Mouse (Mus musculus) lung, postnatal 0 days (tissue): ENCODE data around the gene Pigl. TPM values are rescaled to one million over a fixed set of nuclear protein-coding genes. Genes with fewer than 3 reads are reported as not detected.
A peak's percentile ranks its signal among the peaks of the same experiment; 100 is the strongest.

ENCODE experiments used
- ATAC-seq: fragments of 200-750 bp; cut with Nextera tagmentation; 2 replicates; pipeline ENCODE4 v1.8.0; 2017; ENCODE audit warnings: moderate library complexity
- DNase-seq: peaks from one replicate; pipeline ENCODE4 v3.0.0-alpha.2; 2016; ENCODE audit warnings: low spot score
- H3K27ac ChIP-seq: fragments of 300-500 bp; sonication (generic); 2 replicates; pipeline ENCODE4 v1.5.1; 2014; ENCODE audit warnings: antibody characterized with exemption, mild to moderate bottlenecking, low read length, mixed read lengths
- H3K27me3 ChIP-seq: fragments of 300-500 bp; sonication (generic); replicated peaks from 2 replicates; pipeline ENCODE4 v1.6.1; 2014; ENCODE audit warnings: low read length, mixed read lengths; ENCODE audit not compliant: insufficient read depth
- H3K36me3 ChIP-seq: fragments of 300-500 bp; sonication (generic); 2 replicates; pipeline ENCODE4 v1.6.1; 2014; ENCODE audit warnings: low read length, mixed read lengths; ENCODE audit not compliant: insufficient read depth
- H3K4me1 ChIP-seq: fragments of 300-500 bp; sonication (generic); 2 replicates; pipeline ENCODE4 v1.6.1; 2014; ENCODE audit warnings: antibody characterized with exemption, low read depth, low read length, mixed read lengths; ENCODE audit not compliant: insufficient read depth
- H3K4me2 ChIP-seq: fragments of 300-500 bp; sonication (generic); replicated peaks from 2 replicates; pipeline ENCODE4 v1.6.1; 2014; ENCODE audit warnings: low read depth, mild to moderate bottlenecking, low read length, moderate library complexity, mixed read lengths
- H3K4me3 ChIP-seq: fragments of 300-500 bp; sonication (generic); 2 replicates; pipeline ENCODE4 v1.5.1; 2014; ENCODE audit warnings: low read depth, low read length
- H3K9ac ChIP-seq: fragments of 300-500 bp; sonication (generic); replicated peaks from 2 replicates; pipeline ENCODE4 v1.6.1; 2014; ENCODE audit warnings: low read depth, mild to moderate bottlenecking
- H3K9me3 ChIP-seq: fragments of 300-500 bp; sonication (generic); 2 replicates; pipeline ENCODE4 v1.6.1; 2016; ENCODE audit warnings: low read length, mixed read lengths
- CTCF ChIP-seq: IDR thresholded peaks from 2 replicates; pipeline ENCODE4 v1.5.1; 2016; ENCODE audit warnings: antibody characterized with exemption, mild to moderate bottlenecking
- EP300 ChIP-seq: IDR thresholded peaks from 2 replicates; pipeline ENCODE4 v1.6.1; 2016; ENCODE audit warnings: antibody characterized with exemption, mild to moderate bottlenecking, control low read depth
- WGBS: fragments of 180-500 bp; shearing (Covaris S2); extraction: QIAGEN DNeasy Blood & Tissue Kit; methylation state at CpG from one replicate; pipeline ENCODE4 v1.1.7; 2014; 5-methylcytosine and 5-hydroxymethylcytosine counted together
- polyA plus RNA-seq: library from polyadenylated mRNA; unstranded; fragments of >200 nt; fragmentation: Nextera tagmentation; extraction: Ambion mirVana; gene quantifications from 2 replicates; pipeline ENCODE4 v1.2.1, GENCODE M21; 2015

Pigl gene
- polyA plus RNA-seq, 1 experiment from 2014 or later, result 4.8 TPM

DNA sequence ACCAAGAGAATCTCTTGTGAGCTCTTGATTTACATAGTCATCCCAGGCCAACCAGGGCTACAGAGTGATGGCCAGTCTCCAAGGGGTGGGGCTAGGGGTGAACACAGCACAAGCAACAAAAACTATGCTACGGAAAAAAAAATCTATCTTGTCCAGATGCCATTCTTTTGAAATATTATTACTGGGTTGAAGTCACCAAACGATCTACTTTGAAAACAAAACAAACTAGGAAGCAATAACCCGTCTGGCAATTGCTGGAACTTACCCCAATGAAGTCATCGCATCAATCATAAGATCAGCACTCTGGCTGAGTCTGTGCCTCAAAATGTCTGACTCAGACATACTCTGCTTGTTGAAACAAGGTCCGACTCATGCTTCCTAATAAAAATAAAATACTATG is 91.5 kb downstream of the Pigl start:
- peak; percentile 90 for DNase-seq
- H3K27ac ChIP-seq, result peak overlapping the region; percentile 100
- peaks cover 14% of the 10 kb centered on the region; the same call in 1 of the 2 replicates for H3K4me1 ChIP-seq
- no peaks in the 10 kb centered on the region for H3K36me3 ChIP-seq
- TF ChIP-seq EP300 (no peak), CTCF (no peak)
- 2% methylated on average over 5 of the region's 5 CpGs for WGBS
- ATAC-seq, result peak; percentile 40
- H3K4me2 ChIP-seq, result peak overlapping the region; percentile 98
- peak overlapping the region; percentile 95; the same call in 1 of the 2 replicates for H3K9ac ChIP-seq
- H3K9me3 ChIP-seq, result no peaks in the 10 kb centered on the region
- H3K27me3 ChIP-seq, result no peaks in the 10 kb centered on the region
- H3K4me3 ChIP-seq, result peak overlapping the region; percentile 81

DNA sequence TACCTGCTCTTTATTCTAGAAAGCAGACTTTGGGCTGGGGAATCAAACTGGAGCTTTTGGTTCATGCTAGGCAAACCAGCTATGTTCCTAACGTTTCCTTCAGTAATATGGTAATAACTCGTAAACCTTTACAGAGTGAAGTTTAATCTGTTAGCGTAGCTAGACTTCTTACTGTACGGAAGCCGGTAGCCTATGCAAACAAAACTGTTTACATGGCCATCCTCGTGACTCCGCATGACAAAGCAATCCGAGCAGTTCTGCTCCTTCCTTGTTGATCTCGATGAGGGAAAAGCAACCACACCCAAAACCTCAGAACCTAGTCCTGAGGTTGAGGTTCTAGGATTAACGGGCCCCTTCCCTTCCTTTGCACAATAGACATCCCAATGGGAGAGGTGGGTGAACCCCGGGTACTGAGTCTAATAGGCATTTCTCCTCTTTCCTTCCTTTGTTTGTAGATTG is 92.0 kb downstream of the Pigl start:
- Histone ChIP-seq H3K27ac (peak overlapping the region; percentile 100), H3K9ac (peak overlapping the region; percentile 95), H3K4me2 (peak overlapping the region; percentile 98), H3K9me3 (no peaks in the 10 kb centered on the region), H3K36me3 (no peaks in the 10 kb centered on the region), H3K4me3 (peak overlapping the region; percentile 81), H3K27me3 (no peaks in the 10 kb centered on the region), H3K4me1 (peaks cover 17% of the 10 kb centered on the region; the same call in 1 of the 2 replicates)
- TF ChIP-seq CTCF, result no peak
- TF ChIP-seq EP300, result peak; percentile 90
- peak; percentile 65 for ATAC-seq
- peak; percentile 95 for DNase-seq
- under 1% methylated on average over 11 of the region's 11 CpGs for whole genome bisulfite sequencing

GRCm38 (mm10) chr11:62550727-62551225 is 92.5 kb downstream of the Pigl start, which contains the start of gene Ubb:
TSS of gene Ubb (plus strand) at chr11:62551171.
- peak within 1 kb of the TSS; percentile 81 for H3K4me3 ChIP-seq
- no peaks in the 10 kb centered on the region for H3K9me3 ChIP-seq
- no peaks in the 10 kb centered on the region for H3K27me3 ChIP-seq
- H3K4me2 ChIP-seq, result peak within 1 kb of the TSS; percentile 98
- ATAC-seq (peak; percentile 95), DNase-seq (peak; percentile 100)
- peaks cover 17% of the 10 kb centered on the region; the same call in 1 of the 2 replicates for H3K4me1 ChIP-seq
- WGBS, result under 1% methylated on average over 40 of the region's 40 CpGs
- no peaks in the 10 kb centered on the region for H3K36me3 ChIP-seq
- TF ChIP-seq CTCF, result no peak
- peak within 1 kb of the TSS; percentile 95 for H3K9ac ChIP-seq
- H3K27ac ChIP-seq, result peak within 1 kb of the TSS; percentile 100

DNA sequence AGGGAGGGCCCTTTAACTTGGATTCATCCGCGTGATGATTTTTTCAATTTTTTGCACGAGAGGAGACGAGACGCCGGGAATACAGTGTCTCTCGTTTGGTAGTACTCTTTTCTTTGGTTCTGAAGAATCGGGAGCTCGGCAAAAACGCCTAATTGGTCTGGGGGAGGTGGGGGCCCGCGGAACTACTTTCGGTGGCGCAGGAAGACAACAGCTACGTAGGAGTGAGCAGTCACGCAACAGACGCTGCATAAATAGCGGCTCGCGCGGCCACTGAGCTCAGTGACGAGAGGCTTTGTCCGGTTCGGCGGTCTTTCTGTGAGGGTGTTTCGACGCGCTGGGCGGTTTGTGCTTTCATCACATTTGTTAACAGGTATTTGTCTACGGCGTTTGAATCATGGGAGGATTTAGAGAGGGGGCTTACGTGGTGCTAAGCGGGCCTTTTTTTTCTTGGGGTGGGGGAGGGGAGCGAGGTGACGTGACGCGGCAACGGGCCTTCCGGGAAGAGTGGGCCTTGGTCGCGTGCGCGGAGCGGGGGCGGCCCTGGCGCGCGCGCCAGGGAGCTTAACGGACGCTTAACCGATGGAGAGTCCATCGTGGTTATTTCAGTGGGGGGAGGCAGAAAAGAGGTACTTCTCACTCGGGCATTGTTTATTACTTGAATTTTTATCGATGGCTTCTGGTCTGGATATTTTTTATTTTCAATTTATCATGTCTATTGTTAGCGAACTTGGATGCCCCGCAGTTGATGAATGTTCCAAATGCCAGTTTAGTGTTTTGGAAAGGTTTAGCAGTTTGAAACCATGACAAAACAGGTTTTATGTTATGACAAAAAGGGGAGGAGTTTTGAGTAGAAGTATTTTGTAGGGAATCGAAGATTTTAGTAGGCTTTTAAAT is 93.2 kb downstream of the Pigl start:
- WGBS, result under 1% methylated on average over 58 of the region's 58 CpGs
- ATAC-seq, result peak; percentile 78
- Histone ChIP-seq H3K4me1 (peaks cover 17% of the 10 kb centered on the region; the same call in 1 of the 2 replicates), H3K4me3 (peak overlapping the region; percentile 81), H3K36me3 (no peaks in the 10 kb centered on the region), H3K9me3 (no peaks in the 10 kb centered on the region), H3K9ac (peak overlapping the region; percentile 60), H3K4me2 (peak overlapping the region; percentile 57), H3K27ac (peak overlapping the region; percentile 74), H3K27me3 (no peaks in the 10 kb centered on the region)
- no peak for TF ChIP-seq CTCF
- TF ChIP-seq EP300, result peak; percentile 75; the same call in 1 of the 2 replicates
- peak; percentile 90 for DNase-seq

DNA sequence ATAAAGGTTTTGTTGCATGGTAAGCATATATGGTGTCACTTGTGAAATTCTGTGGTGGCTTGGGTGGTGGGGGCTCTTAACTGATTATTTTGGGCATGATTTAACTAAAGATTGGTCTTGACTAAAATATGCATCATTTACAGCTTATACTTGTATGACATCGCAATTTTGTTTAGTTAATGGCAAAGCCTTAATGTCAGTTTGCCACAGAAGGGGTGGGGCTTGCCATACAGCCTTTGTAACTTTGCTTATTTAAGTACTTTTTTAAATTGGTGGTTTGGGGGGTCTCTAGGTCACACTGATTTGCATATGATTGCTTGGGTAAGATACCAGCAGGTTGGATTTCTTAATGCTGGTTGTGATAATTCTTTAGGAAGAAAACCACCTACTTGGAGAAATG is 94.9 kb downstream of the Pigl start:
- Histone ChIP-seq H3K27ac (no peak overlapping the region), H3K4me3 (peak overlapping the region; percentile 41), H3K9me3 (no peaks in the 10 kb centered on the region), H3K4me2 (peak overlapping the region; percentile 67), H3K27me3 (no peaks in the 10 kb centered on the region), H3K9ac (no peak overlapping the region), H3K4me1 (peaks cover 17% of the 10 kb centered on the region; the same call in 1 of the 2 replicates), H3K36me3 (no peaks in the 10 kb centered on the region)
- 10% methylated on average over 1 of the region's 1 CpGs for WGBS
- no peak for TF ChIP-seq EP300
- no peak for TF ChIP-seq CTCF
- DNase-seq (no peak), ATAC-seq (no peak)

GRCm38 (mm10) chr11:62553633-62554032 is 95.4 kb downstream of the Pigl start:
- Histone ChIP-seq H3K4me1 (peaks cover 17% of the 10 kb centered on the region; the same call in 1 of the 2 replicates), H3K4me2 (peak overlapping the region; percentile 67), H3K9ac (0 out of 2 replicates have a peak overlapping the region, but pooled peaks have one; percentile 6), H3K27me3 (no peaks in the 10 kb centered on the region), H3K4me3 (peak overlapping the region; percentile 41), H3K36me3 (no peaks in the 10 kb centered on the region), H3K27ac (no peak overlapping the region), H3K9me3 (no peaks in the 10 kb centered on the region)
- TF ChIP-seq EP300 (no peak), CTCF (no peak)
- no peak for ATAC-seq
- DNase-seq, result no peak
- WGBS, result 72% methylated on average over 5 of the region's 5 CpGs
